Mouse (Mus musculus) heart, adult 11 months (tissue): ENCODE data around the gene Mettl14.
"Not testable (repeated sequence)": the region's sequence is repeated elsewhere in the genome, so short reads cannot be mapped to it uniquely, and the experiment has no call there.

Experiments used
- DNase-seq: peaks from one replicate; pipeline ENCODE4 v3.0.0; 2022

The Mettl14 gene

GRCm38 (mm10) chr3:123385486-123386156 lies at the start of gene Mettl14:
Gene Mettl14, minus strand, starts transcription at chr3:123386108.
- peak; percentile 100 for DNase-seq

DNA sequence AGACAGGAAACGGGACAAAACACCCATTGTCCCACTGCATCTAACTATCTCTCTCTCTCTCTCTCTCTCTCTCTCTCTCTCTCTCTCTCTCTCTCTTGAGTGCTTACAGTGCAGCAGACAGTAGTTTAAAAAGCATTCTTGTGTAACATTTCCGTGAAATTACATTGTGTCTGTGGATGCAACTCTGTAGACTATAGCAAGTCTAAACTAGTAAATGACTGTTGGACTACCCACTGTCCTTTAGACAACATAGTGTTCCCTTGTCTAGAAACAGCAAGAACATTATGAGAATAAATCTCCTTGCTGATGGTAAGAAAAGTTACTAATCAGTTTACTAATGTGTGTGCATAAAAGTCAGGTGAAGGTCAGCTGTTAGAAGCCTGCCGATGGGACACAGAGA lies 47.5 kb upstream of the Mettl14 start:
- DNase-seq, result no peak

GRCm38 (mm10) chr3:123431951-123432674 lies 46.2 kb upstream of the Mettl14 start:
- no peak for DNase-seq

- no peak for DNase-seq
These were observed 43.9 kb upstream of the Mettl14 start for GRCm38 (mm10) chr3:123429597-123430458.

- DNase-seq, result no peak
These were observed 42.1 kb upstream of the Mettl14 start for GRCm38 (mm10) chr3:123428005-123428404.

- no peak for DNase-seq
These were observed 39.7 kb upstream of the Mettl14 start for GRCm38 (mm10) chr3:123425647-123426046.

DNA sequence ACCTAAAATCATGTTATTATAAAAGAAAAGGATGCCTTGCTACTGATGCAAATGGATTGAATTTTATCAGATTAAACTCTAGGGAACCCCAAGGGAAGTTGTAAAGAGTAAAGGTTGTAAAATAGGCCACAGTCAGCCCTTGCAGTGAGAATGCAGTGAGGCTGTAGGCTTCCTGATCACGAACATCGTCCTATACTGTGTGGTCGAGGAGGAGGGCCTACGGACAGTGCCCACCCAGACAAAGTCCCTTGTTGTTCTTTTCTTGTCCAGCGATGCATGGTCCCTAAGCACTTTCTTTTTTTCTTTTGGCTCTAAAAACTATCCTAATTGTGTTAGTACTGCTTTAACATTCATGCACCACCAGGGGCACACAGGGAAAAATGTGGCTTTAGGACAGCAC lies 27.3 kb upstream of the Mettl14 start:
- no peak for DNase-seq

DNA sequence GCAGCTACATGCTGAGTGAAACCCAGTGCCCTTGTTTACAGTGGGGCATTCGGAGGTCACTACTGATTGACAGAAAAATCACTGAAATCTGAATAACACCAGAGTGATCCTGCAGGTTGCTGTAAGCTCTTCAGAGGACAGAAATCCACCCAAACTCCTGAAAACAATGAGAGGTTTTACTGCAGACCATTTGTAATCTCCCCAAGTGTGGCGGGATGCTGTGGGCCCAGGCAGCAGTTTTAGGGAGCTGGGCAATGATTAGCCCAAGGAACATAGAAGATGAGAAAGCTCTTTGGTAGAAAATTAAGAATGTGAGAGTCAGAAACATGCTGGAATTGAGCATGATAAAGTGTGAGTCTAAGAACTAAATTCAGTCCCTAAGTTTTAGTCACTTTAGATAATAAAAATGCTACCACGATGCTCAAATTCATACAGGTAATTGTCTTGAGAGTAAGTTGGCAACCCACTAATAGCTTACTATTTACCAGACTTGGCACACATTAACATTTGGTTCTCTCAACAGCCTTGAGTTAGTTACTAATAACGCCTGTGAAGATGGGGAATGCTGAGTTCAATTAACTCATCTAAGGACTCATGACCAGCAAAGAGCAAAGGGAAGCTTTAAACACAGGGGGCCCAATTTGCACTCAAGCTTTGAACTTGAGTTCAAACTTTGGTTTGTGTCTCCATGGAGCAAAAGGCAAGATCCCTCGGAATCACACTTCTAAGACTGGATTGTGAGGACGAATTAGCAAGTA lies 26.1 kb upstream of the Mettl14 start:
- DNase-seq, result no peak

- DNase-seq, result no peak
These were observed 19.0 kb upstream of the Mettl14 start for GRCm38 (mm10) chr3:123404945-123405344.

DNA sequence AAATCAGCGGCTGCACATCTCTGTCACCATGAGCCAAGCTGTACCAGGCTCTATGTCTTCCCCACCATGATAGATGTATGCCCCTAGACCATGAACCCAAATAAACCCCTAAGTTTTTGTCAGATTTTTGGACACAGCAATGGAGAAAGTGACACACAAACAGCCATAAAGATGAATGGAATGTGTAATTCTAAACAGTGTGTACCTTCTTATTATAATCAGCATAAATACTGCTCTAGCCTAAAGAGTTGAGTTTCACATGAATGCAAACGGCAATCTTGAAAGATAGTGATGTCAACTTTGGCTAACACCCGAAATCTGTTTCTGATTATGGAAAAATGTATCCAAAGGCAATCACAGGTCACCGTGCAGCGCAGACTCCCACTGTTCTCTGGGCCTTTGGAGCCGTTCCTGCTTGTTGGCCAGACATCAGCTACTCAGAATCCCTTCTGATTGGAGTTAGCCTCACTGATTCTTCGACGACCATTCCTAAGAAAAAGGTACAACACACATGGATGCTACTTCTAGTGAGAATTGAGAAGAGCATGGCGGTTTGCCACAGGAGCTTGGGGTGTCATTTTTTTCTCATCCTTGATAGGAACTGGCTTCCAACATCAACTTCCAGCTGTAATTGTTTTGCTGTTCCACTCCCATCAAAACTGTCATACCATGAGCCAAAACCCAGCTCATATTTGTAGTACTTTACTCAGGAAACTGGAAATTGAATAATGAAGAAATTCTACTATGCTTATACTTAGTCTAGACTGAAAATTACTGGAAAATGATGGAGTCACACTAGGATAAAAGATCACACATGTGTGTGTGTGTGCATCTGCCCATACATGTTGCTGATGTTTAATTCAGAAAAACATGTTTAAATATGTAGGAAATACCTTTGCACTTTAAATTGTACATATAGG lies 11.9 kb upstream of the Mettl14 start:
- peak; percentile 44 for DNase-seq

GRCm38 (mm10) chr3:123395611-123396010 lies 9.7 kb upstream of the Mettl14 start:
- no peak for DNase-seq

DNA sequence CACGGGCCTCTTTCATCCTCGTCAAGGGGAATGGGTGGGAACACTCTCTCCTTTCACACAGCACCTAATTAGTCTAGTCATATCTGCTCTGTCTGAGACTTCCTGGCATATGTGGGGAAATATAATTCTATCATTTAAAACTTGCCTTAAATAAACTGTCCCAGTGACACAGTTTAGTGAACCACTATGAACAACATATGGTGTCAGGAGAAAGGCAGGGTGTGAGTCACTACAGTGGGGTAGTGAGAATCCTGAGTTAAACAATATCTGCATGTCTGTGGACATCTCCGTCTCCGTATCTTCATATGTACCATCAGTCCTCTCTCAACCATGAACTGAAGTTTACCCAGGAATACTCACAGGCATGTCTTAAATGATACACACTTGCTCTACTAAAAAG lies 5.3 kb upstream of the Mettl14 start:
- DNase-seq, result peak; percentile 1

DNA sequence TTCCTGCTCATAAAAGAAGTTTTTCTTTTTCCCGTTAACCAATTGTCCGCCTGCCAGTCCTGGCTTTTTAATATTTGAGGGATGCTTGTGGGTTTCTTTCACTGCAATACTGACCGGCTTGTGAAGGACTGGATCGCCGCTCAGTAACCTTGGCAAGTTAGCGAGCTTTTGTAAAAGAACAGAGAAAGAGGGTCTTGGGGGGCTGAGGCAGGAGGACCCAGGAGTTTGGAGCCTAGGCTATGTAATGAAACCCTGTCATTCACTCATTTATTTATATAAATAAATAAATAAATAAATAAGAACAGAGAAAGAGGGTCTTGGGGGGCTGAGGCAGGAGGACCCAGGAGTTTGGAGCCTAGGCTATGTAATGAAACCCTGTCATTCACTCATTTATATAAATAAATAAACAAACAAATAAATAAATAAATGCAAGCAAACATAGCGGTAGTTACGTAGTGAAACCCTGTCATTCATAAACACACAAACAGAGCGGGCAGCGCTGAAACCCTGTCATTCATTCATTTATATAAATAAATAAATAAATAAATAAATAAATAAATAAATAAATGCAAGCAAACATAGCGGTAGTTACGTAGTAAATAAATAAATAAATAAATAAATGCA lies 361 bp upstream of the Mettl14 start:
- DNase-seq, result not testable (repeated sequence)

DNA sequence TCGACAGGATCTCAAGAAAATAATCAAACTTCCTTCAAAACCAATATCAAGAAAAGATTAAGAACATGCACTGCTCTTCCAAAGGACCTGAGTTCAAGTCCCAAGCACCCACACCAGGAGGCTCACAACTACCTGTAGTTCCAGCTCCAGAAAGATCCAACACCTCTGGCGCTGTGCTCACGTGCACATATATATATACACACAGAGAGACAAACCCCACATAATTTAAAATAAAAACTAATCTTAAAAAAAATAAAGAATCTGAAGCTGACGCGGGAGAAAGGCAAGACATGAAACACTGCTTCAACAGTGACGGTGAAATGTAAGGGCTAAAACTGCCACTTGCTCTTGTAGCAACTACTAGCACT lies 806 bp downstream of the Mettl14 start:
- DNase-seq, result no peak

- DNase-seq, result peak; percentile 23
These were observed 1.5 kb downstream of the Mettl14 start for GRCm38 (mm10) chr3:123384435-123384834.

GRCm38 (mm10) chr3:123376562-123376961 lies 9.3 kb downstream of the Mettl14 start:
- DNase-seq, result no peak

- DNase-seq, result peak; percentile 96
These were observed 14.0 kb downstream of the Mettl14 start for GRCm38 (mm10) chr3:123371766-123372535.

DNA sequence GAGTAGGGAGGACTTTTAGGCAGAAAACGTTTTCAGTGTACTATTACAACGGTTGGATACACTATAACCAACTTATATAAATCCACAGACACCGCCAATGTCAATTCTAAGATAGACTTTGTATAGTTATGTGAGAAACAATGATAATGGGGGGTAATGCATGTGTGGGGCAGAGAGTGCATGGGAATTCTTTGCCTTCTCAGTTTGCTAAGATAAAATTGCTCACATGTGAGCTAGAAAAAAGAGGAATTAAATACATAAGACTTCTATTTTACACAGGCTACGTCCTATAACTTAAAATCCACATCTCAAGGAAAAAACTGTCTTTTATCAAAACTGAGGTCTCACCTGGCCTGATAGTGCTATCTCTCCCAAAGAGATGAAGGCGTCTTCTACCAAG lies 15.0 kb downstream of the Mettl14 start:
- no peak for DNase-seq

DNA sequence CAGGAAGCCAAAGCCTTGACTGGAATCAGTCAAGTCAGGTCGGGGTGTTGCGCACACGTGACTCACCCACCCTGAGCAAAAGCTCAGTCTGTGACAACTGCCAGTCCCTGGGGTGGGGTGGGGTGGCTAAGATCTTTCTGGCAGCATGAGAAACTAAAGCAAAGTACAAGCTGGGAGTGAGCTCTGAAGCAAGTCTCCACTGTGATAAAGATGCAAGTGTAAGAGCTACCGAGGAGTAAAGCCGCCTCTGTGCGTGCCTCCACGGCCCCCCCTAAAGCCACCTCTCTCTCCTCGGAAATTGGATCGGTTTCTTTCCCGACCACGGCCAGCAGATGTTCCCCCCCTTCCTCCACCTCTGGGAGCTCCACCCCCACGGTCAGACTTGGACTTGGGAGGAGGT lies 16.7 kb downstream of the Mettl14 start:
- peak; percentile 93 for DNase-seq

DNA sequence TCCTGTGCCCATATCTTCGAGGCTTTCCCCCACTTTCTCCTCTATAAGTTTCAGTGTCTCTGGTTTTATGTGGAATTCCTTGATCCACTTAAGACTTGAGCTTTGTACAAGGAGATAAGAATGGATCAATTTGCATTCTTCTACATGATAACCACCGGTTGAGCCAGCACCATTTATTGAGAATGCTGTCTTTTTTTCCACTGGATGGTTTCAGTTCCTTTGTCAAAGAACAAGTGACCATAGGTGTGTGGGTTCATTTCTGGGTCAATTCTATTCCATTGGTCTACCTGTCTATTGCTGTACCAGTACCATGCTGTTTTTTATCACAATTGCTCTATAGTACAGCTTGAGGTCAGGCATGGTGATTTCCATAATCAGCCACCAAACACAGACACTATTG lies 19.1 kb downstream of the Mettl14 start:
- peak; percentile 3 for DNase-seq
